Mouse (Mus musculus) heart, embryonic 13.5 days (tissue): ENCODE data around the gene Tmem139. TPM values are rescaled to one million over a fixed set of nuclear protein-coding genes. Genes with fewer than 3 reads are reported as not detected.

Experiments
- ATAC-seq: fragments of 200-750 bp; cut with Nextera tagmentation; 2 replicates; pipeline ENCODE4 v1.8.0; 2017; ENCODE audit warnings: moderate TSS enrichment; ENCODE audit not compliant: insufficient number of reproducible peaks, low FRiP score, low TSS enrichment; ENCODE audit errors: extremely low read depth
- H3K27ac ChIP-seq: fragments of 300-500 bp; sonication (generic); replicated peaks from 2 replicates; pipeline ENCODE4 v1.5.1; 2015; ENCODE audit warnings: moderate library complexity, mild to moderate bottlenecking, inconsistent platforms
- H3K27me3 ChIP-seq: fragments of 300-500 bp; sonication (generic); replicated peaks from 2 replicates; pipeline ENCODE4 v1.6.1; 2015; ENCODE audit warnings: mild to moderate bottlenecking, inconsistent platforms
- H3K36me3 ChIP-seq: fragments of 300-500 bp; sonication (generic); 2 replicates; pipeline ENCODE4 v1.6.1; 2015; ENCODE audit warnings: mild to moderate bottlenecking, inconsistent platforms
- H3K4me1 ChIP-seq: fragments of 300-500 bp; sonication (generic); 2 replicates; pipeline ENCODE4 v1.6.1; 2015; ENCODE audit warnings: inconsistent platforms
- H3K4me2 ChIP-seq: fragments of 300-500 bp; sonication (generic); 2 replicates; pipeline ENCODE4 v1.6.1; 2015; ENCODE audit warnings: inconsistent platforms, mild to moderate bottlenecking, moderate library complexity
- H3K4me3 ChIP-seq: fragments of 300-500 bp; sonication (generic); 2 replicates; pipeline ENCODE4 v1.5.1; 2015; ENCODE audit warnings: moderate library complexity, mild to moderate bottlenecking, inconsistent platforms
- H3K9ac ChIP-seq: fragments of 300-500 bp; sonication (generic); 2 replicates; pipeline ENCODE4 v1.6.1; 2015; ENCODE audit warnings: inconsistent platforms, mild to moderate bottlenecking, moderate library complexity
- H3K9me3 ChIP-seq: fragments of 300-500 bp; sonication (generic); 2 replicates; pipeline ENCODE4 v1.6.1; 2016; ENCODE audit warnings: inconsistent platforms
- WGBS: fragments of 180-500 bp; shearing (Covaris S2); methylation state at CpG from one replicate; pipeline ENCODE4 v1.1.7; 2015; ENCODE audit warnings: mixed read lengths; 5-methylcytosine and 5-hydroxymethylcytosine counted together
- polyA plus RNA-seq: library from polyadenylated mRNA; unstranded; fragments of >200 nt; fragmentation: Nextera tagmentation; extraction: Ambion mirVana; gene quantifications from 2 replicates; pipeline ENCODE4 v1.2.1, GENCODE M21; 2015

The Tmem139 gene
- polyA plus RNA-seq, 1 experiment from 2014 or later: 0.29 TPM

- H3K9ac ChIP-seq: no peak overlapping the region
- no peak for ATAC-seq
- H3K36me3 ChIP-seq: peaks cover 70% of the 10 kb centered on the region
- H3K4me3 ChIP-seq: no peak overlapping the region
- H3K27me3 ChIP-seq: no peaks in the 10 kb centered on the region
- 50% methylated on average over 5 of the region's 5 CpGs for WGBS
- no peak overlapping the region for H3K4me2 ChIP-seq
- peaks cover 28% of the 10 kb centered on the region for H3K4me1 ChIP-seq
- H3K27ac ChIP-seq: peak overlapping the region; percentile 71
- H3K9me3 ChIP-seq: no peaks in the 10 kb centered on the region
Observed at GRCm38 (mm10) chr6:42282865-42283528, 21.2 kb downstream of the Tmem139 start.

GRCm38 (mm10) chr6:42286448-42286847 is 24.7 kb downstream of the Tmem139 start, which contains the start of gene Clcn1:
TSS of gene Clcn1 (plus strand) at chr6:42286685.
- Histone ChIP-seq H3K27me3 (no peaks in the 10 kb centered on the region), H3K36me3 (peaks cover 45% of the 10 kb centered on the region), H3K27ac (0 out of 2 replicates have a peak within 1 kb of the TSS, but pooled peaks have one; percentile 21), H3K4me1 (peaks cover 28% of the 10 kb centered on the region), H3K4me3 (no peak within 1 kb of the TSS), H3K4me2 (peak within 1 kb of the TSS; percentile 13; the same call in 1 of the 2 replicates), H3K9ac (no peak within 1 kb of the TSS), H3K9me3 (no peaks in the 10 kb centered on the region)
- no peak for ATAC-seq
- 61% methylated on average over 4 of the region's 5 CpGs for WGBS

GRCm38 (mm10) chr6:42287562-42287961 is 25.8 kb downstream of the Tmem139 start:
- H3K9me3 ChIP-seq: no peaks in the 10 kb centered on the region
- H3K4me1 ChIP-seq: peaks cover 24% of the 10 kb centered on the region
- ATAC-seq: no peak
- H3K36me3 ChIP-seq: peaks cover 39% of the 10 kb centered on the region
- no peak overlapping the region for H3K9ac ChIP-seq
- no peak overlapping the region for H3K4me2 ChIP-seq
- H3K4me3 ChIP-seq: no peak overlapping the region
- H3K27ac ChIP-seq: no peak overlapping the region
- no peaks in the 10 kb centered on the region for H3K27me3 ChIP-seq

- no peak overlapping the region for H3K9ac ChIP-seq
- H3K4me2 ChIP-seq: no peak overlapping the region
- H3K4me1 ChIP-seq: peaks cover 13% of the 10 kb centered on the region; the same call in 1 of the 2 replicates
- H3K9me3 ChIP-seq: no peaks in the 10 kb centered on the region
- no peak overlapping the region for H3K27ac ChIP-seq
- no peak overlapping the region for H3K4me3 ChIP-seq
- peaks cover 24% of the 10 kb centered on the region for H3K36me3 ChIP-seq
- no peak for ATAC-seq
- no peaks in the 10 kb centered on the region for H3K27me3 ChIP-seq
- WGBS: 86% methylated on average over 6 of the region's 6 CpGs
Observed at GRCm38 (mm10) chr6:42293327-42293726, 31.6 kb downstream of the Tmem139 start.

GRCm38 (mm10) chr6:42295549-42296094 is 33.9 kb downstream of the Tmem139 start:
- H3K9me3 ChIP-seq: no peaks in the 10 kb centered on the region
- ATAC-seq: no peak
- WGBS: 52% methylated on average over 3 of the region's 3 CpGs
- H3K4me2 ChIP-seq: no peak overlapping the region
- H3K27me3 ChIP-seq: no peaks in the 10 kb centered on the region
- H3K4me1 ChIP-seq: peaks cover 13% of the 10 kb centered on the region; the same call in 1 of the 2 replicates
- peaks cover 33% of the 10 kb centered on the region for H3K36me3 ChIP-seq
- no peak overlapping the region for H3K4me3 ChIP-seq
- no peak overlapping the region for H3K27ac ChIP-seq
- no peak overlapping the region for H3K9ac ChIP-seq

- WGBS: 78% methylated on average over 5 of the region's 5 CpGs
- H3K27me3 ChIP-seq: no peaks in the 10 kb centered on the region
- no peak overlapping the region for H3K4me3 ChIP-seq
- ATAC-seq: no peak
- H3K36me3 ChIP-seq: peaks cover 14% of the 10 kb centered on the region
- H3K9ac ChIP-seq: no peak overlapping the region
- peaks cover 13% of the 10 kb centered on the region; the same call in 1 of the 2 replicates for H3K4me1 ChIP-seq
- no peak overlapping the region for H3K4me2 ChIP-seq
- H3K27ac ChIP-seq: no peak overlapping the region
- no peaks in the 10 kb centered on the region for H3K9me3 ChIP-seq
Observed at GRCm38 (mm10) chr6:42299362-42299761, 37.6 kb downstream of the Tmem139 start.

GRCm38 (mm10) chr6:42309816-42310378 is 48.1 kb downstream of the Tmem139 start:
- no peaks in the 10 kb centered on the region for H3K27me3 ChIP-seq
- no peak overlapping the region for H3K27ac ChIP-seq
- H3K4me2 ChIP-seq: no peak overlapping the region
- peaks cover 38% of the 10 kb centered on the region for H3K36me3 ChIP-seq
- no peaks in the 10 kb centered on the region for H3K4me1 ChIP-seq
- no peak overlapping the region for H3K4me3 ChIP-seq
- ATAC-seq: no peak
- H3K9me3 ChIP-seq: no peaks in the 10 kb centered on the region
- WGBS: 45% methylated on average over 8 of the region's 8 CpGs
- no peak overlapping the region for H3K9ac ChIP-seq

- H3K36me3 ChIP-seq: peaks cover 38% of the 10 kb centered on the region
- no peak overlapping the region for H3K4me3 ChIP-seq
- no peak for ATAC-seq
- H3K9ac ChIP-seq: no peak overlapping the region
- WGBS: 78% methylated on average over 2 of the region's 2 CpGs
- no peak overlapping the region for H3K4me2 ChIP-seq
- H3K4me1 ChIP-seq: no peaks in the 10 kb centered on the region
- no peaks in the 10 kb centered on the region for H3K9me3 ChIP-seq
- H3K27ac ChIP-seq: no peak overlapping the region
- H3K27me3 ChIP-seq: no peaks in the 10 kb centered on the region
Observed at GRCm38 (mm10) chr6:42310427-42311053, 48.8 kb downstream of the Tmem139 start.

Other genes with a start within 250 kb of the Tmem139 start
- gene Sva, start 223.6 kb upstream of the Tmem139 start, polyA plus RNA-seq: not detected in 2 replicates
- not detected in 2 replicates for gene Tas2r139, start 121.0 kb upstream of the Tmem139 start, polyA plus RNA-seq
- gene Tas2r144, start 46.6 kb upstream of the Tmem139 start, polyA plus RNA-seq: not detected in 2 replicates
- 11.7 and 14.0 TPM in 2 replicates for gene Gstk1, start 16.0 kb upstream of the Tmem139 start, polyA plus RNA-seq
- 30.9 and 31.8 TPM in 2 replicates for gene Casp2, start 3.0 kb downstream of the Tmem139 start, polyA plus RNA-seq
- gene Clcn1, start 24.7 kb downstream of the Tmem139 start, polyA plus RNA-seq: 0.50 and 0.67 TPM in 2 replicates
- gene Fam131b, start 62.7 kb downstream of the Tmem139 start, polyA plus RNA-seq: 0.17 TPM in 2 replicates
- 156 and 173 TPM in 2 replicates for gene Zyx, start 87.7 kb downstream of the Tmem139 start, polyA plus RNA-seq
- gene Epha1, start 111.3 kb downstream of the Tmem139 start, polyA plus RNA-seq: 3.3 and 3.4 TPM in 2 replicates
- not detected in 2 replicates for gene Tas2r143, start 138.3 kb downstream of the Tmem139 start, polyA plus RNA-seq
- not detected in 2 replicates for gene Tas2r135, start 143.5 kb downstream of the Tmem139 start, polyA plus RNA-seq
- not detected in 2 replicates for gene Tas2r126, start 172.6 kb downstream of the Tmem139 start, polyA plus RNA-seq
- gene Olfr458, start 203.2 kb downstream of the Tmem139 start, polyA plus RNA-seq: not detected in 2 replicates
- gene Olfr457, start 214.4 kb downstream of the Tmem139 start, polyA plus RNA-seq: not detected in 2 replicates
- gene Olfr456, start 225.2 kb downstream of the Tmem139 start, polyA plus RNA-seq: not detected in 2 replicates